Comparison of ENCODE assay signal across 9 mouse cellular contexts in the genomic region with DNA sequence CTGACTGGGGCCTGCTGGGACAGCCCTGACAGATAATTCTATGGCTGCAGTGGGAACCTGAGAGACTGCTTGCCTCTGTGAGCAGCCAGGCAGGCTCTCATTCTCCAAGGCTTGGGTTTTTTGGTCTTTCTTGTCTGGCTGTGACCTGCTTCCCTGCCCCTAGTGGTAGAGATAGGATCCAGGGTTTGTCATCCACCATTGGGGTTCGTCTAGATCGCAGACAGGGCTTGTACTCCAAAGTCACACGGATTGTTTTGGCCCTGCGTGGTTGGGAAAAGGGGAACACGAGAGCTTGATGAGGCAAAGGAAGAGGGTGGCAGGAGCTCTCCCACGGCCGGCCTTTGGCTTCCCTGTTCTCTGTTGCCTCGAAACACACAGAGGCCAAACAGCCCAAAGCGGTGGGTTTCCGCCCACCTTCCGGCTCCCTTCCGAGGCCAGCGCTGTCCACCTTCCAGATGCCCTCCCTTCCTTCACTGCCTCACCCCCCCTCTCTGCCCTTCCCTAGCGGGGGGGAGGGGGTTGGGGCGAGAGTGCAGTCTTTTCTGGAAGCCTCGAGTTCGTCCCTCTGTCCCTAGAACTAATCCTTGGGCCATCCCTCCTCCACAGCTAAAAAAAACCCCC. TPM values are rescaled to one million over a fixed set of nuclear protein-coding genes. Genes with fewer than 3 reads are reported as not detected.
A peak's percentile ranks its signal among the peaks of the same experiment; 100 is the strongest.
DNase-seq lines count a peak whose midpoint lies in the region; ATAC-seq and TF ChIP-seq lines count a peak whose summit lies in the region.
"Had no signal": no experiment of that assay in that cellular context is flagged by ENCODE, and none has a peak within 500 bp of the region (broad histone marks: within the 10 kb centered on the region; RNA-seq: fewer than 3 reads in every experiment).

No protein-coding gene starts in this region.

- no peak overlapping the region for H3K4me3 ChIP-seq in lung, embryonic 14.5 days (ENCODE audit: low read depth, low read length)
- H3K4me3 ChIP-seq in hindbrain, embryonic 12.5 days: no peak overlapping the region
- peak overlapping the region; percentile 11 for H3K4me3 ChIP-seq in myocyte
- H3K4me3 ChIP-seq: liver, embryonic 15.5 days had no signal

- no peaks in the 10 kb centered on the region for H3K9me3 ChIP-seq in lung, embryonic 14.5 days (ENCODE audit: low read depth, low read length)
- 0 out of 2 replicates have a peak, but pooled peaks cover 3% of the 10 kb centered on the region for H3K9me3 ChIP-seq in hindbrain, embryonic 12.5 days (replicated peaks)
- H3K9me3 ChIP-seq: liver, embryonic 15.5 days had no signal

- no peak overlapping the region; the same call in 1 of the 2 replicates for H3K27ac ChIP-seq in lung, embryonic 14.5 days (ENCODE audit: low read depth)
- 0 out of 2 replicates have a peak overlapping the region, but pooled peaks have one; percentile 19 for H3K27ac ChIP-seq in hindbrain, embryonic 12.5 days
- H3K27ac ChIP-seq: liver, embryonic 15.5 days had no signal

- 37% methylated on average over 16 of the region's 17 CpGs for WGBS in lung, embryonic 14.5 days
- WGBS in hindbrain, embryonic 12.5 days: 41% methylated on average over 17 of the region's 17 CpGs

- no peak for TF ChIP-seq POLR2A in myocyte (IDR thresholded peaks at IDR 0.05; ENCODE audit: insufficient read length, low read depth)

- peaks cover 54% of the 10 kb centered on the region for H3K36me3 ChIP-seq in lung, embryonic 14.5 days (ENCODE audit: insufficient read depth)
- peaks cover 45% of the 10 kb centered on the region for H3K36me3 ChIP-seq in hindbrain, embryonic 12.5 days
- H3K36me3 ChIP-seq in myocyte (ENCODE audit: control insufficient read depth, insufficient read depth): no peaks in the 10 kb centered on the region
- H3K36me3 ChIP-seq: liver, embryonic 15.5 days had no signal

- H3K4me1 ChIP-seq in lung, embryonic 14.5 days (ENCODE audit: insufficient read depth): peaks cover 48% of the 10 kb centered on the region
- peaks cover 46% of the 10 kb centered on the region for H3K4me1 ChIP-seq in hindbrain, embryonic 12.5 days

- ATAC-seq in lung, embryonic 14.5 days (ENCODE audit: insufficient read depth): no peak
- no peak for ATAC-seq in hindbrain, embryonic 12.5 days (ENCODE audit: low FRiP score)
- no peak for ATAC-seq in activated CD4-positive, CD25-positive, alpha-beta regulatory T cell, adult 4 months

- no peaks in the 10 kb centered on the region for H3K79me2 ChIP-seq in myocyte (ENCODE audit: control insufficient read depth, insufficient read depth)

- peak; percentile 64 for TF ChIP-seq CTCF in lung, embryonic 14.5 days (IDR thresholded peaks at IDR 0.05; ENCODE audit: low read depth)

- peak; percentile 36 for DNase-seq in cerebellum, adult 9-10 months
- DNase-seq in cerebellum, adult 11-12 months: no peak
- peak; percentile 44 for DNase-seq in lung, embryonic 14.5 days
- DNase-seq in lung, postnatal 25 days (ENCODE audit: low spot score): no peak
- DNase-seq in gastrocnemius, postnatal 14 days: no peak

- no peak overlapping the region for H3K4me2 ChIP-seq in lung, embryonic 14.5 days
- H3K4me2 ChIP-seq in hindbrain, embryonic 12.5 days (replicated peaks): no peak overlapping the region
- H3K4me2 ChIP-seq in myocyte (ENCODE audit: low read depth): peak overlapping the region; percentile 78
- H3K4me2 ChIP-seq: liver, embryonic 15.5 days had no signal

- H3ac ChIP-seq in myocyte (ENCODE audit: control insufficient read depth, insufficient read length): no peak overlapping the region

- no peaks in the 10 kb centered on the region for H3K27me3 ChIP-seq in lung, embryonic 14.5 days (ENCODE audit: insufficient read depth, low read length)
- H3K27me3 ChIP-seq in hindbrain, embryonic 12.5 days: no peaks in the 10 kb centered on the region
- no peaks in the 10 kb centered on the region for H3K27me3 ChIP-seq in myocyte (ENCODE audit: control insufficient read depth, insufficient read depth, insufficient read length)
- H3K27me3 ChIP-seq: liver, embryonic 15.5 days had no signal

- intact Hi-C loops in gastrocnemius, postnatal 14 days (cut with DNase I; ENCODE audit: low total_unique reads): no loop called here

- no peak overlapping the region for H3K9ac ChIP-seq in lung, embryonic 14.5 days
- no peak overlapping the region for H3K9ac ChIP-seq in hindbrain, embryonic 12.5 days
- H3K9ac ChIP-seq: liver, embryonic 15.5 days had no signal

TF ChIP-seq in myocyte, 11 proteins besides CTCF, POLR2A, EP300 and RAD21:
- TF ChIP-seq E2F4 (IDR thresholded peaks at IDR 0.05; ENCODE audit: insufficient read depth): no peak
- TF ChIP-seq TCF12 (IDR thresholded peaks at IDR 0.05; ENCODE audit: insufficient read depth, poor library complexity, severe bottlenecking): no peak
- TF ChIP-seq TCF3 (IDR thresholded peaks at IDR 0.05; ENCODE audit: insufficient read length, low read depth): no peak
- TF ChIP-seq CEBPB (IDR thresholded peaks at IDR 0.05; ENCODE audit: insufficient read depth, poor library complexity, severe bottlenecking): no peak
- no peak for TF ChIP-seq SRF (IDR thresholded peaks at IDR 0.05; ENCODE audit: control insufficient read depth, insufficient read length, low read depth)
- no peak for TF ChIP-seq MYOG (IDR thresholded peaks at IDR 0.05; ENCODE audit: control insufficient read depth in 1 of 3, insufficient read depth in 1 of 3, insufficient read length in 2 of 3, low read depth in 2 of 3)
- TF ChIP-seq REST (IDR thresholded peaks at IDR 0.05; ENCODE audit: insufficient read depth, insufficient read length): no peak
- no peak for TF ChIP-seq MYOD1 (IDR thresholded peaks at IDR 0.05; ENCODE audit: control insufficient read depth in 1 of 3, insufficient read length in 2 of 3, low read depth in 2 of 3)
- no peak for TF ChIP-seq USF1 (IDR thresholded peaks at IDR 0.05; ENCODE audit: low read depth)
- TF ChIP-seq MAX (IDR thresholded peaks at IDR 0.05; ENCODE audit: low read depth): no peak
- TF ChIP-seq POLR2AphosphoS2 (IDR thresholded peaks at IDR 0.05; ENCODE audit: insufficient read length, low read depth): no peak

RNA-seq across cellular contexts. Expression of gene Trim8, which starts 18.5 kb away (rescaled TPM):
- polyA plus RNA-seq in lung, embryonic 14.5 days (2014; fragmentation: Nextera tagmentation; extraction: Ambion mirVana): 28.3 and 31.0 TPM in 2 replicates
- 41.8 and 44.7 TPM in 2 replicates for polyA plus RNA-seq in hindbrain, embryonic 12.5 days (2016; fragmentation: Nextera tagmentation; extraction: Ambion mirVana)
- polyA plus RNA-seq in myocyte (2012; fragmentation: generic; extraction: Trizol): 42.3 TPM
- total RNA-seq in gastrocnemius, postnatal 14 days (2021): 10 to 100 TPM; 20.1 to 23.1 TPM
- polyA plus RNA-seq in activated CD4-positive, CD25-positive, alpha-beta regulatory T cell, adult 4 months (2017; shearing (Covaris generic)): 10 to 100 TPM; 15.8 to 21.3 TPM

Comparison
In these comparisons a context has a peak if more than half of its experiments do, and no peak if none do; other contexts are left out.
1. DNase-seq: peak in cerebellum, adult 9-10 months (single experiment) and lung, embryonic 14.5 days (single experiment); none in cerebellum, adult 11-12 months (single experiment), lung, postnatal 25 days (single experiment) and gastrocnemius, postnatal 14 days (single experiment).